Mouse (Mus musculus) myocyte (in vitro differentiated cells): ENCODE measurements at regions not wholly inside any gene's neighbourhood (a gene's known extent, or its start where the extent isn't known, plus 50 kb on each side); places are given as distances from the start of the nearest gene placed in this dataset.

Experiments
- CEBPB ChIP-seq: IDR thresholded peaks from 2 replicates; pipeline ENCODE4 v1.6.1; 2011; ENCODE audit warnings: mild to moderate bottlenecking, moderate library complexity; ENCODE audit not compliant: poor library complexity, insufficient read depth, severe bottlenecking
- E2F4 ChIP-seq: IDR thresholded peaks from one replicate; pipeline ENCODE4 v1.6.1; 2011; ENCODE audit warnings: mild to moderate bottlenecking, control low read depth, moderate library complexity; ENCODE audit not compliant: insufficient read depth
- MAX ChIP-seq: IDR thresholded peaks from one replicate; pipeline ENCODE4 v1.6.1; 2011; ENCODE audit warnings: low read depth, mild to moderate bottlenecking, control low read depth
- MYOD1 ChIP-seq, 3 experiments: IDR thresholded peaks; one replicate each; pipeline ENCODE4 v1.6.1; 2011; ENCODE audit warnings: control low read depth in 2 of 3, low read depth in 2 of 3, mild to moderate bottlenecking in 2 of 3, moderate library complexity in 1 of 3; ENCODE audit not compliant: insufficient read length in 2 of 3, control insufficient read depth in 1 of 3
- POLR2A ChIP-seq: IDR thresholded peaks from one replicate; pipeline ENCODE4 v1.6.1; 2011; ENCODE audit warnings: low read depth, mild to moderate bottlenecking, control low read depth, moderate library complexity; ENCODE audit not compliant: insufficient read length
- POLR2AphosphoS2 ChIP-seq: IDR thresholded peaks from one replicate; pipeline ENCODE4 v1.6.1; 2011; ENCODE audit warnings: low read depth, control low read depth; ENCODE audit not compliant: insufficient read length
- TCF12 ChIP-seq: IDR thresholded peaks from one replicate; pipeline ENCODE4 v1.6.1; 2011; ENCODE audit warnings: mild to moderate bottlenecking, control low read depth; ENCODE audit not compliant: poor library complexity, insufficient read depth, severe bottlenecking

GRCm38 (mm10) chr8:115473974-115474373, 233.6 kb downstream of the Maf start:
- TF ChIP-seq POLR2A (no peak), TCF12 (no peak), E2F4 (no peak), POLR2AphosphoS2 (no peak), MAX (no peak), MYOD1 (IDR thresholded peaks at IDR 0.05; ENCODE audit: control insufficient read depth in 1 of 3, insufficient read length in 2 of 3, low read depth in 2 of 3) (no peak), CEBPB (no peak)
